ENCODE assay signal across 13 mouse cellular contexts in genomic region chr13:69623843-69624242, GRCm38 (mm10).
"Had no signal": no experiment of that assay in that cellular context is flagged by ENCODE, and none has a peak within 500 bp of the region (broad histone marks: within the 10 kb centered on the region; RNA-seq: fewer than 3 reads in every experiment).

No protein-coding gene starts in this region.

- DNase-seq: kidney, adult 2 months; kidney, postnatal 14 days; midbrain, embryonic 14.5 days; spleen, adult 18-20 months; thymus, adult 18-20 months; thymus, postnatal 14 days had no signal

- ATAC-seq: intestine, embryonic 16.5 days had no signal

- H3K27ac ChIP-seq: kidney, embryonic 15.5 days; limb, embryonic 15.5 days; liver, embryonic 14.5 days; midbrain, embryonic 10.5 days; neural tube, embryonic 15.5 days had no signal

- H3K4me3 ChIP-seq: kidney, embryonic 15.5 days; limb, embryonic 15.5 days; midbrain, embryonic 10.5 days; myocyte; neural tube, embryonic 15.5 days had no signal
